Mouse (Mus musculus): ENCODE data around the gene Vangl2.

DNA sequence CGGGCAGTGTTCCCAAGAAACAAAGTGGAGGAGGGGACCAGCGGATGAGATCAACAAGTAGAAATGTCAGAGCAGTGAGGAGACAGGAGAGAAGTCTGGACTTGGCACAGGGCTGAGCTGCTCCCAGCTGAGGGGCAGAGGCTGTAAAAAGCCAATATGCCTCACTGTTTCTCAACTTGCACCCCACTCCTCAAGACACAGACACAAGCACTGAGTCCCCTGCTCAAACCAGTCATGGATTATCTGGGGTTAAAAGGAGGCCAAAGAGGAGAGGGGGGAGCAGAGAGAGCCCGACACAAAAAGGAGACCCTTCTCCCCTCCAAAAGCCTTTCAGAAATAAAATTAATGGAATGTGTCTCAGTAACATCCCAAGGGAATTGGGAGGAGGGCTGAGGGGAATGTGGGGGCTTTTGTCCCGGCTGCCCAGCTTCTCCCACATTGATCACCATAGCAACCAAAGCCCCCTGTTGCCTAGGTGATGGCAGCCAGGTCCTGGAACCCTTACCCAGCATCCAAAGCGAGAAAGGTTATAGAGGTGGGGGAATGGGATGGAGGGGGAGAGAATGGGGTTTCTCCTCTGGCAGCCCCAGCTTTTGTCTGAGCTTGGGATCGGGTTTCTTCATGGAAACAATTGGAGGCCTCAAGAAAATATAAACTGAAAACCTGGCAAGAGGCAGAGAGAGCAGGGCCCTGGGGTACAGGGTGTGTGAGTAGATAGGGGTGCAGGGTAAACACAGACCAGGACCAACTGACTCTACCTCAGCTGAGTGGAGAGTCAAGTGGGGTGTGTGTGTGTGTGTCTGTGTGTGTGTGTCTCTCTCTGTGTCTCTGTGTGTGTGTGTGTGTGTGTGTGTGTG is 11.4 kb downstream of the Vangl2 start:
- TF ChIP-seq USF1 (IDR thresholded peaks at IDR 0.05; ENCODE audit: low read depth, low read length) (no peak), CTCF (IDR thresholded peaks at IDR 0.05 in 2 of 3, conservative IDR thresholded peaks at IDR 0.05 in 1 of 3; ENCODE audit: control insufficient read depth in 1 of 3, insufficient read depth in 1 of 3, low read depth in 2 of 3, low read length in 3 of 3, poor library complexity in 1 of 3, severe bottlenecking in 1 of 3) (no peak), TCF12 (IDR thresholded peaks at IDR 0.05; ENCODE audit: low read depth, low read length) (no peak), POLR2A (IDR thresholded peaks at IDR 0.05; ENCODE audit: control insufficient read depth in 1 of 2, insufficient read depth in 1 of 2, low read depth in 1 of 2, low read length in 2 of 2, poor library complexity in 1 of 2) (no peak)
